Mouse (Mus musculus) intestine, postnatal 0 days (tissue): ENCODE data around the gene Man2a2. TPM values are rescaled to one million over a fixed set of nuclear protein-coding genes. Genes with fewer than 3 reads are reported as not detected.

Experiments used
- ATAC-seq: fragments of 200-750 bp; cut with Nextera tagmentation; 2 replicates; pipeline ENCODE4 v1.8.0; 2017; ENCODE audit warnings: mild to moderate bottlenecking, moderate TSS enrichment, moderate library complexity
- H3K27ac ChIP-seq: fragments of 300-500 bp; sonication (generic); 2 replicates; pipeline ENCODE4 v1.5.1; 2014; ENCODE audit warnings: mild to moderate bottlenecking, low read depth, low read length, moderate library complexity
- H3K27me3 ChIP-seq: fragments of 300-500 bp; sonication (generic); replicated peaks from 2 replicates; pipeline ENCODE4 v1.6.1; 2014; ENCODE audit warnings: low read length, mixed read lengths; ENCODE audit not compliant: control insufficient read depth, insufficient read depth
- H3K36me3 ChIP-seq: fragments of 300-500 bp; sonication (generic); 2 replicates; pipeline ENCODE4 v1.6.1; 2014; ENCODE audit warnings: mild to moderate bottlenecking, moderate library complexity; ENCODE audit not compliant: control insufficient read depth, insufficient read depth
- H3K4me1 ChIP-seq: fragments of 300-500 bp; sonication (generic); replicated peaks from 2 replicates; pipeline ENCODE4 v1.6.1; 2014; ENCODE audit warnings: antibody characterized with exemption, low read length, mixed read lengths; ENCODE audit not compliant: control insufficient read depth, insufficient read depth
- H3K4me2 ChIP-seq: fragments of 300-500 bp; sonication (generic); replicated peaks from 2 replicates; pipeline ENCODE4 v1.6.1; 2014; ENCODE audit warnings: low read depth, mild to moderate bottlenecking, moderate library complexity
- H3K4me3 ChIP-seq: fragments of 300-500 bp; sonication (generic); 2 replicates; pipeline ENCODE4 v1.5.1; 2014; ENCODE audit warnings: low read depth, low read length
- H3K9ac ChIP-seq: fragments of 300-500 bp; sonication (generic); 2 replicates; pipeline ENCODE4 v1.6.1; 2014; ENCODE audit warnings: mild to moderate bottlenecking, low read depth, low read length
- H3K9me3 ChIP-seq: fragments of 300-500 bp; sonication (generic); 2 replicates; pipeline ENCODE4 v1.6.1; 2016; ENCODE audit warnings: mixed run types; ENCODE audit not compliant: control insufficient read depth
- CTCF ChIP-seq: sonication (generic); IDR thresholded peaks from 2 replicates; pipeline ENCODE4 v1.5.1; 2016; ENCODE audit warnings: low read depth, mild to moderate bottlenecking, control low read depth, antibody characterized with exemption, moderate library complexity
- WGBS: fragments of 180-500 bp; shearing (Covaris S2); extraction: QIAGEN DNeasy Blood & Tissue Kit; methylation state at CpG from one replicate; pipeline ENCODE4 v1.1.7; 2014; 5-methylcytosine and 5-hydroxymethylcytosine counted together
- polyA plus RNA-seq: library from polyadenylated mRNA; unstranded; fragments of >200 nt; fragmentation: Nextera tagmentation; extraction: Ambion mirVana; gene quantifications from 2 replicates; pipeline ENCODE4 v1.2.1, GENCODE M21; 2015

Gene Man2a2
- polyA plus RNA-seq, 1 experiment from 2014 or later, result 4.8 TPM

DNA sequence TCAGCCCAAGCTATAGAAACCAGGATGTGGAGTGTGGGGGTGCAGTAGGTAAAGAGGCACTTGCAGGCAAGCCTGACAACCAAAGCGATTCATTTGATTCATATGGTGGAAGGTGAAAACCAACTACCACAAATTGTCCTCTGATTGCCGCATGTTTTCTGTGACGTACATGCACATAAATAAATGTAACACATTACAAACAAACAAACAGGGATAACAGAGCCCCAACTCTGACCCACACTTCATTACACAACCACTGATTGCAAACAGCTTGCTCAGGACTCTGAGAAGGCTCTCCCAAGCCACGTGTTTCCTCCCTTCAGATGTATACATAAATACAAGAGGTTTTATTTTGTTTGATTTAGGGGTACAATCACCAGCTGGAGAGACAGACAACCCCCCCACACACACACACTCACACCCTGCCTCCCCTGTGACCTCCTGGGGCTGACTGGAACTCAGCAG, 1.2 kb downstream of the Man2a2 start:
- H3K4me1 ChIP-seq, result no peaks in the 10 kb centered on the region
- peak overlapping the region; percentile 100 for H3K4me2 ChIP-seq
- H3K27me3 ChIP-seq, result no peaks in the 10 kb centered on the region
- peaks cover 24% of the 10 kb centered on the region; the same call in 1 of the 2 replicates for H3K36me3 ChIP-seq
- H3K27ac ChIP-seq, result no peak overlapping the region
- H3K9ac ChIP-seq, result peak overlapping the region; percentile 5; the same call in 1 of the 2 replicates
- H3K9me3 ChIP-seq, result no peaks in the 10 kb centered on the region
- H3K4me3 ChIP-seq, result peak overlapping the region; percentile 85
- 49% methylated on average over 4 of the region's 4 CpGs for WGBS
- ATAC-seq, result no peak
- no peak for TF ChIP-seq CTCF

DNA sequence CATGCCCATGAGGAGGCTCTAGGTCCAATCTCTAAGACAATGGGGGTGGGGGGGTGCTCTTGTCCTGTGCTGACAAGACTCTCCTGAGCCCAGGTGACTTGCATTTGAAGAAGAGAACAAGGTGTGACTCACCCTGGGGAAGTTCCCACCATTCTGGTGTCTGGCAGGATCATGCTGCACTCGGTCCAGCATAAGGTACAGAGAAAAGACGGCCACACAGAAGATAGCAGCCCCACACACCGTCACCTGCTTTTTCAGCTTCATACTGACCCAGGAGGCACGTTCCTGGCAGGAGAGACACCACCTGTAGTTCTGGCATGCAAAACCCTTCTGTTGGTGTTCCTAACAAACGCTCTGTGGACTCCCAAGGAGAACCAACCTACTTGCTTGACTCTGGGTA, 1.7 kb downstream of the Man2a2 start:
- H3K4me3 ChIP-seq, result 0 out of 2 replicates have a peak overlapping the region, but pooled peaks have one; percentile 85
- TF ChIP-seq CTCF, result no peak
- H3K27ac ChIP-seq, result no peak overlapping the region
- peaks cover 24% of the 10 kb centered on the region; the same call in 1 of the 2 replicates for H3K36me3 ChIP-seq
- no peaks in the 10 kb centered on the region for H3K27me3 ChIP-seq
- WGBS, result 55% methylated on average over 5 of the region's 5 CpGs
- no peak for ATAC-seq
- H3K9me3 ChIP-seq, result no peaks in the 10 kb centered on the region
- peak overlapping the region; percentile 100 for H3K4me2 ChIP-seq
- no peaks in the 10 kb centered on the region for H3K4me1 ChIP-seq
- 0 out of 2 replicates have a peak overlapping the region, but pooled peaks have one; percentile 5 for H3K9ac ChIP-seq

DNA sequence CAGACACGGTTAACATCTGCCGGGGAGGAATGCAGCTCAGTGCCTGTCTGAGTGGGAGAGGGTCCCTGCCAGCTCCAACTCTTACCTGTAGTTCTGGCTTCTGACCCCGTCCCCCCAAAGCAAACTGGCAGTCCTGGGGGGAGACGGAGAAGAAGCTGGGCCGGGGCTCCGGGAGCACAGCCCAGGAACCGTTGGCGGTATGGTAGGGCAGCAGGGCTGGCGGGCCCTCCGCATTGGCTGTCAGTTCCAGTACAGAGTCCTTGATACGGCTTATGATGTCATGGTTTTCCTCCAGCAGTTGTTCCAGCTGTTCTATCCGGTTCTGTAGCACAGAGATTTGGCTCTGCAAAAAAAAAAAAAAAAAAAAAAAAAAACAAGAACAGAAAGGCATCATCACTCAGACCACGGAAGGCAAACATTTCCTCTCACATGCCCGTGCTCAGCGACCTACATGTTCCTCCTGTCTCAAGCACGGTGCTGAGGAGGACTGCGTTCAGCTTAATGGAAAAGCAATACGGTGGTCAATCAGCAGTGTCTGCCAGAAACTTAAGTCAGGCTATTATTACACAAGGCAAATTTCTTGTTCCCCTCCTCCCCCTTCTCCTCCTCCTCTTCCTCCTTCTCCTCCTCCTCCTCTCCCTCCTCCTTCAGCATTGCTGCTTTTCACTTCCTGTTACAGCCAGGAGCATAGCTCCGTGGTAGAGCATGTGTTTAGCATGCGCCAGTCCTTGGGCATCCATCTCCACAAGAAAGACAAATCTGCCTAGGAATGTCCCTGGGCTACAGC, 2.3 kb downstream of the Man2a2 start:
- no peak for ATAC-seq
- Histone ChIP-seq H3K9me3 (no peaks in the 10 kb centered on the region), H3K27ac (no peak overlapping the region; the same call in 1 of the 2 replicates), H3K9ac (no peak overlapping the region), H3K4me1 (no peaks in the 10 kb centered on the region), H3K36me3 (peaks cover 24% of the 10 kb centered on the region; the same call in 1 of the 2 replicates), H3K4me3 (no peak overlapping the region), H3K4me2 (peak overlapping the region; percentile 100), H3K27me3 (no peaks in the 10 kb centered on the region)
- WGBS, result 68% methylated on average over 20 of the region's 20 CpGs
- TF ChIP-seq CTCF, result no peak

DNA sequence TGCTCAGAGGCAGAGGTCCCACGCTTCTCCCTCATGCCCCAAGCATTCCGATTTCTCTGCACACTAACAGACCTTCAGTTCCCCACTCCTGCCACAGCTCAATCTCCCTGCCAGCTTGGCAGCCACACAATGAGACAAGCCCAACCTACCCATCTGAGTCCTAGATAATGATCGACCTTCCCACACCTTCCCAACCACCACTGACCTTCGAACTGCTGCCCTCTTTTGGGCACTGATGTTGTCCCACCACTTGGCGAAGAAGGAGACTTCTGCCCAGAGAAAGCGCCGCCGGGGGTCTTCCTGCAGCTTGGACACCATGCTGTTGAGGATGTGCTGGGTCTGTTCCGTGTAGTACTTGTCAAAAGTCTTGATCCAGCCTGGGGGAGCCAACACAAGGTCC, 3.2 kb downstream of the Man2a2 start:
- no peak for TF ChIP-seq CTCF
- 83% methylated on average over 9 of the region's 9 CpGs for WGBS
- ATAC-seq, result no peak
- no peak overlapping the region for H3K9ac ChIP-seq
- H3K4me1 ChIP-seq, result no peaks in the 10 kb centered on the region
- peaks cover 30% of the 10 kb centered on the region; the same call in 1 of the 2 replicates for H3K36me3 ChIP-seq
- H3K4me2 ChIP-seq, result no peak overlapping the region
- no peak overlapping the region for H3K4me3 ChIP-seq
- H3K27me3 ChIP-seq, result no peaks in the 10 kb centered on the region
- no peak overlapping the region for H3K27ac ChIP-seq
- no peaks in the 10 kb centered on the region for H3K9me3 ChIP-seq

DNA sequence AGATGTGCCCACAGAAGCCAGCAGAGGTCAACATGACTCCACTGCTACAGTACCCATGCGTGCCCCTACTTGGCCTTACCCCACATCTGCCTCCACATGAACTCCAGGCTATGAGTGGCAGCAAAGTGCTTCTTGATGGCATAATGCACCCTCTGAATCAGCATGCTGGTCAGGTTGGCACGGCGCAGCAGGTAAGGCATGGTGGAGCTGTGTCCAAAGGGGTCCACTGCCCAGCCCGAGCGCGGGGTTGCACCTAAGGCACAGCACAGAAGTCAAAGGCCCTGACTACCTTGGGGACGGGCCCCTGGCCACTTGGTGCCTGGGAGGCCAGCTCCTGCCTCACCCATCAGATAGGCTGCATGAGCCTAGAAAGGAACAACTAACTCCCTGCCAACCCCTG, 3.9 kb downstream of the Man2a2 start:
- 95% methylated on average over 7 of the region's 7 CpGs for WGBS
- Histone ChIP-seq H3K27ac (no peak overlapping the region), H3K36me3 (peaks cover 37% of the 10 kb centered on the region; the same call in 1 of the 2 replicates), H3K4me3 (no peak overlapping the region), H3K9me3 (no peaks in the 10 kb centered on the region), H3K27me3 (no peaks in the 10 kb centered on the region), H3K4me2 (no peak overlapping the region), H3K4me1 (no peaks in the 10 kb centered on the region), H3K9ac (no peak overlapping the region)
- no peak for ATAC-seq
- TF ChIP-seq CTCF, result no peak

DNA sequence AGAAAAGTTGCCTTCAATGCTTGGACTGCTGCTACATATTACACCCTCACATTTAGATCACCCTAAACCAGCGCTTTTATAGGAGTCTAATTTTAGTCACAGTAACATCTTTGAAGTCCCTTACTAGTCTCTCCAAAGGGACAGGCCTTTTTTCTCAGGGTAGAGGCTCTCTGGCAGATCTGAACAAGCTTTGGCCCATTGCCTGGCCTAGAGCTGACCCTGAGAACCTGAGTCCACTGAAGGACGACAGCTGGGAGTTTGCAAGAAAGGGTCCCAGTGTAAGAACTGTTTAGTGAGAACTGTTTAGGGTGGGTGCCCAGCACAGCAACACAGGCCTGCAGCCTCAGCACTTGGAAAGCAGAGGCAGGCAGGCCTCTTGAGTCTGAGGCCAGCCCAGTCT, 5.4 kb downstream of the Man2a2 start:
- Histone ChIP-seq H3K4me1 (no peaks in the 10 kb centered on the region), H3K27me3 (no peaks in the 10 kb centered on the region), H3K27ac (no peak overlapping the region; the same call in 1 of the 2 replicates), H3K36me3 (peaks cover 48% of the 10 kb centered on the region; the same call in 1 of the 2 replicates), H3K9ac (no peak overlapping the region), H3K4me2 (no peak overlapping the region), H3K9me3 (no peaks in the 10 kb centered on the region), H3K4me3 (no peak overlapping the region)
- 76% methylated on average over 2 of the region's 2 CpGs for WGBS
- no peak for TF ChIP-seq CTCF
- ATAC-seq, result no peak
